Mouse (Mus musculus) embryonic facial prominence, embryonic 11.5 days (tissue): ENCODE results near the gene Ogfod3. TPM values are rescaled to one million over a fixed set of nuclear protein-coding genes. Genes with fewer than 3 reads are reported as not detected.
A peak's percentile ranks its signal among the peaks of the same experiment; 100 is the strongest.

Experiments used
- ATAC-seq: fragments of 200-750 bp; cut with Nextera tagmentation; replicated peaks from 2 replicates; pipeline ENCODE4 v1.8.0; 2017; ENCODE audit warnings: low read depth; ENCODE audit not compliant: insufficient number of reproducible peaks, low FRiP score, low TSS enrichment
- DNase-seq: peaks from one replicate; pipeline ENCODE4 v3.0.0-alpha.2; 2015; ENCODE audit warnings: low spot score
- H3K27ac ChIP-seq: fragments of 300-500 bp; sonication (generic); replicated peaks from 2 replicates; pipeline ENCODE4 v1.5.1; 2014; ENCODE audit warnings: mild to moderate bottlenecking, low read depth, low read length, control low read depth
- H3K27me3 ChIP-seq: fragments of 300-500 bp; sonication (generic); 2 replicates; pipeline ENCODE4 v1.6.1; 2014; ENCODE audit warnings: mild to moderate bottlenecking, low read length, moderate library complexity, mixed read lengths; ENCODE audit not compliant: control insufficient read depth, insufficient read depth
- H3K36me3 ChIP-seq: fragments of 300-500 bp; sonication (generic); replicated peaks from 2 replicates; pipeline ENCODE4 v1.6.1; 2014; ENCODE audit warnings: low read depth, mild to moderate bottlenecking, low read length, moderate library complexity, mixed read lengths; ENCODE audit not compliant: control insufficient read depth, insufficient read depth
- H3K4me1 ChIP-seq: fragments of 300-500 bp; sonication (generic); 2 replicates; pipeline ENCODE4 v1.6.1; 2014; ENCODE audit warnings: low read length, mixed read lengths; ENCODE audit not compliant: control insufficient read depth, insufficient read depth
- H3K4me2 ChIP-seq: fragments of 300-500 bp; sonication (generic); 2 replicates; pipeline ENCODE4 v1.6.1; 2014; ENCODE audit warnings: low read depth, mild to moderate bottlenecking, control low read depth, low read length, moderate library complexity
- H3K4me3 ChIP-seq: fragments of 300-500 bp; sonication (generic); 2 replicates; pipeline ENCODE4 v1.5.1; 2014; ENCODE audit warnings: low read depth, low read length, control low read depth
- H3K9ac ChIP-seq: fragments of 300-500 bp; sonication (generic); replicated peaks from 2 replicates; pipeline ENCODE4 v1.6.1; 2014; ENCODE audit warnings: mild to moderate bottlenecking, control low read depth, low read length
- H3K9me3 ChIP-seq: fragments of 300-500 bp; sonication (generic); replicated peaks from 2 replicates; pipeline ENCODE4 v1.6.1; 2016; ENCODE audit warnings: mild to moderate bottlenecking, low read length, inconsistent platforms, mixed read lengths; ENCODE audit not compliant: control insufficient read depth
- WGBS: fragments of 180-500 bp; shearing (Covaris S2); extraction: QIAGEN DNeasy Blood & Tissue Kit; methylation state at CpG from one replicate; pipeline ENCODE4 v1.1.7; 2014; 5-methylcytosine and 5-hydroxymethylcytosine counted together
- polyA plus RNA-seq: library from polyadenylated mRNA; unstranded; fragments of >200 nt; fragmentation: Nextera tagmentation; extraction: Ambion mirVana; gene quantifications from 2 replicates; pipeline ENCODE4 v1.2.1, GENCODE M21; 2014

Gene Ogfod3
- 16.0 and 19.0 TPM in 2 replicates for polyA plus RNA-seq

DNA sequence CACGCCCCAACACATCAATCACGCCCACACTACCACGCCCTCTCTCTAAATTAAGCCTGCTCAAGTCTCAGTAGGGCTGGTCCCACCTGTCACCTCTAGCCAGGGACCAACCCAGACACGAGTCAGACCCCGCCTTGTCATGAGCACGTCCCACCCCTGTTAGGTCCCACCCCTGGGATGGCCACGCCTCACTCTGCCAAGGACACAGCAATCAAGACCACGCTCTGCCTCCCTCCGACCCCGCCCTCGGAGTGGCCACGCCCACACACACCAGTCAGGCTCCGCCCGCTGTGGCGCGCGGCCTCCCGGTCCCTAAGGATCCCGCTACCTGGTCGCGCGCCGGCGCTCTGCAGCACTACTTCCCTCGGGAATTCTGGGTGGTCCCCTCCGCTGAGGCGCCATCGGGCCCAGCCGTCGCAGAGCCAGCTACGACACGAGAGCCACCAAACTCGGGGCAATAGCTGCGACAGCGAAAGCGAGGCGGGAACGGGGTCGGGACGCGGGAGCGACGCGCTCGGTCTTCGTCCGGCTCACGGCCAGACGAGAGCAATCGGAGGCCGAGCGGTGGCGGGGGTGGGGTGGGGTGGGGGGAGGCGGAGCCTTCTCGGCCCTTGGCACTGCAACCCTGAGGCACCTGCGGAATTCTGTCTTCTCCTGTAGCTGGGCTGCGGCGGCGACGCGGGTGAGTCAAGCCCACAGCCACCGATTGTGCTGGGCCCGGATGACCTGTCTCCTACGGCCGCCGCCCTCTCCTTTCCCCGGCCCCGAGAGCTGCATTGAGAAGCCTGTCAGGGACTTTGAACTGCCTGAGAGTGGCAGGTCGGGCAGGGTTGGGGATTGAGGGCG lies at the start of gene Ogfod3, which contains the start of gene Hexdc:
Ogfod3 (minus strand) TSS at position 551 of the 846 bp plus-strand sequence.
Hexdc (plus strand) TSS at position 273 of the 846 bp plus-strand sequence.
- peak; percentile 96 for DNase-seq
- Histone ChIP-seq H3K4me2 (peak within 1 kb of the TSS; percentile 64), H3K27ac (peak within 1 kb of the TSS; percentile 61), H3K36me3 (no peaks in the 10 kb centered on the region), H3K9me3 (no peaks in the 10 kb centered on the region), H3K27me3 (no peaks in the 10 kb centered on the region), H3K9ac (peak within 1 kb of the TSS; percentile 81), H3K4me3 (peak within 1 kb of the TSS; percentile 72), H3K4me1 (no peaks in the 10 kb centered on the region)
- ATAC-seq = peak; percentile 98
- under 1% methylated on average over 53 of the region's 70 CpGs for WGBS

DNA sequence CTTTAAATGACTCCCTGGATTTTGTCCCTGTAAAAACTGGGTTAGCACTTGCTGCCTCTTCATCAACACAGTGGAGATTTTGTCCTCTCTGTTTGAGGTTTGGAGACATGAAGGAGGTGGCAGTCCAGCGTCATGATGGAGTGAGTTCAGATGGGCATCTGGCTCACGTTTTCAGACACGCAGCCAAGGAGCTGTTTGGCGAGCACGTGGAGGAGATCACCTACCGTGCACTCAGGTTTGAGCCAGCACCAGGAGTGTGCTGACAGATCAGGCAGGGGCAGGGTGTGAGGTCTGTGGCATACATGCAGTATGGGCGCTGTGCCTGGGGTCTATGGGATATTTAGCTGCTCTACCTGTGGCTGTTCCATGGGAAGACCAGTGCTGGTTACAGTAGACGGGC lies 45.7 kb upstream of the Ogfod3 start:
- H3K4me1 ChIP-seq = no peaks in the 10 kb centered on the region
- no peak overlapping the region for H3K4me3 ChIP-seq
- no peak overlapping the region for H3K4me2 ChIP-seq
- no peak for DNase-seq
- no peaks in the 10 kb centered on the region for H3K9me3 ChIP-seq
- peaks cover 30% of the 10 kb centered on the region for H3K36me3 ChIP-seq
- H3K9ac ChIP-seq = no peak overlapping the region
- ATAC-seq = no peak
- H3K27ac ChIP-seq = no peak overlapping the region
- H3K27me3 ChIP-seq = no peaks in the 10 kb centered on the region
- WGBS = 86% methylated on average over 8 of the region's 8 CpGs

DNA sequence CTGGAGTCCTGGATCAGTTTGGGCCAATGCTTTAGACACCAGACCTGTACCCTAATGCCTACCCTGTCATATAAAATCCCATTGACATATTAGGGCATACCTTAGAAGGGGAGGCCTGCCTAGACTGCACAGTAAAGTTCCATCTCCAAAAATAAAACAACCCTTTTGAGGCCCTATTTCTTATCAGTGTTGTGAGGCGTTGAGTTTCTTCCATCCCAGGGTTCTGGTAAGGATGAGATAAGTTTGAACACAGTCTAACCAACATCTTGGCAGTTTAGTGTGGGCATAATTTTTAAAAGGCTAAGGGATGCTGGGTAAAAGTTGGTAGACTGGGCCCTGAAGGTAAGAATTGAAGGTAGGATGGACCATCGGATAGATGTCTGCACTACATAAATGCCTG lies 35.2 kb upstream of the Ogfod3 start:
- Histone ChIP-seq H3K27me3 (no peaks in the 10 kb centered on the region), H3K4me2 (no peak overlapping the region), H3K27ac (no peak overlapping the region), H3K9ac (no peak overlapping the region), H3K9me3 (no peaks in the 10 kb centered on the region), H3K36me3 (peaks cover 6% of the 10 kb centered on the region), H3K4me3 (no peak overlapping the region), H3K4me1 (no peaks in the 10 kb centered on the region)
- WGBS = 94% methylated on average over 2 of the region's 2 CpGs
- ATAC-seq (no peak), DNase-seq (no peak)

DNA sequence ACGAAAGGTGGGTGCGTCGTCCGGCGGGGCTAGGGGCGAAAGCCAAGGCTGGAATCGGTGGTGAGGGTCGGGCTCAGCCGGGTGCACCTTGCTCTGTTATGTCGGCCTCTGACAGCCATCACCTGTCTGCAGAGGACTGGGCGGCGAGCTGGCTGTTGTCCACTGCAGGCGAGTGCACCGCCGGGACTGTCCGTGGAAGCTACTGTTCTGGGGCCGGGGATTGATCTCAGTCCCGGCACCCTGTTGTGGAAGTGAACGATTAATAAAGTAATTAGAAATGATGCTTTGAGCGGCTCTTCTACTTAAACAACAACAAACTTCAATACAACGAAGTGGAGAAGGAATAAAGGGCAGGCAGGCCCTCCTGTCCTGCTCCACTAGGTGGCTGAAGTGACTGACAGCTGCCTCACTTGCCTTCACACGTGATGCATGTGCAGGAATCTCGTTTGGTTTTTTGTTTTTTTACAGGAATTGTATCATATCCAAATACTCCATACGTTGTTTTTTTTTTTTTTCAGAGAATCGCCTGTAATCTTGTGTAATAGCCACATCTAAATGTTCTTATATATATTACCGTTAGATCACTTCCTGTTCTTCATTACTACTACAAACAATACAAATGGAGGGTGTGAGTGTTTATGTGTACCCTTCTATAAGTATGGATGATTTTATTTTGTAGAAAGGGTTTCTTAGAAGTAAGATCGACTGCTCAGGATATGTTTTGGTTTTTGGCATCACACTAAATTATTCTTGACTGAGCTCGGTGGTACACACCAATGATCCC lies 33.0 kb upstream of the Ogfod3 start:
- H3K4me3 ChIP-seq = peak overlapping the region; percentile 62
- no peaks in the 10 kb centered on the region for H3K4me1 ChIP-seq
- peak overlapping the region; percentile 80 for H3K9ac ChIP-seq
- no peaks in the 10 kb centered on the region for H3K9me3 ChIP-seq
- DNase-seq (peak; percentile 63), ATAC-seq (peak; percentile 68)
- WGBS = 6% methylated on average over 28 of the region's 28 CpGs
- H3K27me3 ChIP-seq = no peaks in the 10 kb centered on the region
- H3K27ac ChIP-seq = peak overlapping the region; percentile 75
- H3K4me2 ChIP-seq = peak overlapping the region; percentile 53
- no peaks in the 10 kb centered on the region; the same call in 1 of the 2 replicates for H3K36me3 ChIP-seq

DNA sequence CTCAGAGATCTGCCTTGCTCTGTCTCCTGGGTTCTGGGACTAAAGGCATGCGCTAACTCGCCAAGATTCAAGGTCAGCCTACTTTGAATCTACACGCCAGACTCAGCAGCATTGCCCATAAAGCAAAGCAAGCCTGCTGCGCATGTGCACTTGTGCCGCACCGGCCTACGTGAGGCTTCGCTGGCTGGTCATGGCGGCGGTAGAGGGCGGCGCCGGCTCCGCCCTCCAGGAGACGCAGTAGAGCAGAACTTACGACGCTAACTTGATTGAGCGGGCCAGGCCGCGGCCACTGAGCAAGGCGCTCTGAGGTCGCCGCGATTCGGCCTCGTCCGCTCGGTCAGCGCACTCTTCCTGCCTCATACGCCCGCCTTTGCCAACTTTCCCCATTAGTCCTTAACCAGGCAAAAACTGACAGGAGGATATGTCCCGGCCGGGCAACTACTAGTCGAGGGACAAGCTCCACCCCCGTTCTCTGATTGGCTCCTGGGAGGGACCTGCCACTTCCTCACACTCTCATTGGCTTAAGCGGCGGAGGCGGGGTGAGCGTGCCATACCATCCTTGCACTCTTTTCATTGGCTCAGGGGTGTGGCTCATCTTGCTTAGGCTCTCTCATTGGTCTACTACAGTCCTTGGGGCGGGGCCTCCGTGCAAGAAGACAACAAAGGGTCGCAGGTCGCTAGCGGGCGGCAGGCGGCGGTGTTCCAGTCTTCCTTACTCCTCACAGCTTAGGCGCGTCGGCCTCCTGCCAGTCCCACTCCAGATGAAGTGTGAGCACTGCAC lies 32.2 kb upstream of the Ogfod3 start, which contains the start of gene Narf:
Narf (plus strand) TSS at position 690 of the 781 bp plus-strand sequence.
- Histone ChIP-seq H3K9ac (peak within 1 kb of the TSS; percentile 86), H3K4me1 (no peaks in the 10 kb centered on the region), H3K4me3 (peak within 1 kb of the TSS; percentile 62), H3K27me3 (no peaks in the 10 kb centered on the region), H3K36me3 (no peaks in the 10 kb centered on the region; the same call in 1 of the 2 replicates), H3K4me2 (peak within 1 kb of the TSS; percentile 53), H3K9me3 (no peaks in the 10 kb centered on the region), H3K27ac (peak within 1 kb of the TSS; percentile 97)
- peak; percentile 99 for DNase-seq
- WGBS = under 1% methylated on average over 50 of the region's 50 CpGs
- ATAC-seq = peak; percentile 99

DNA sequence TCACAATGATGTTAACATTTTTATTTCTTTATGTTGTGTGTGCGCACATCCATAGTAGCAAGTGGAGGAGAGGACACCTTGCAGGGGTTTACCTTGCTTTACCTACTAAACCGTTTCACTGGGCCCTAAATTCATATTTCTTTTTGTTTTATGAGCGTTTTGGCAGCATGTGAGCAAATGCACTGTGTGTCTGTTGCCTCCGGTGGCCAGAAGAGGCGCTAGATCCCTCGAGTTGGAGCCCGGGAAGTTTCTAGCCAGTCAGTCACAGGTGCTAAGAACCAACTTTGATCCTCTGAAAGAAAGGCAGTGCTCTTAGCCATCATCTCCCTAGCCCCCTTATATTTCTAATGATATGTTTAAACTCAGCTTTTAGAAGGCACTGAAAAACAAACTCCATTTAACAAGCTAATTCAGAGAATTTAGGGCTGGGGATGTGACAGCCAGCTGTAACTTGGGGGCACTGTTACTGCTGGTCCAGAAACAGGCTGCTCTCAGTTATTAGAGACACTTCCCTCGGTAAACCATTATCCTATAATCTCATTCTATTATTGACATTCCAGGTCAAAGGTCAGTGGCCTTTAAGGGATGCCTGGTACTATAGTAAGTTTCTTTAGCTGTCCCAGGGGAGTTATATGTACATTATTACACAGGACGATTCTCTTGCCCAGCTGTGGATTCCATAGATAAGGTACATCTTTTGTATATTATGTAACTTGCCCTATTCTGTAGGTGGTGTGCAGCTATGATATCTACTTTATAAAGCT lies 31.1 kb upstream of the Ogfod3 start:
- H3K9me3 ChIP-seq = no peaks in the 10 kb centered on the region
- H3K9ac ChIP-seq = no peak overlapping the region; the same call in 1 of the 2 replicates
- ATAC-seq (no peak), DNase-seq (peak; percentile 45)
- H3K27ac ChIP-seq = no peak overlapping the region
- H3K4me3 ChIP-seq = no peak overlapping the region
- WGBS = 17% methylated on average over 9 of the region's 9 CpGs
- no peaks in the 10 kb centered on the region for H3K36me3 ChIP-seq
- H3K4me2 ChIP-seq = no peak overlapping the region; the same call in 1 of the 2 replicates
- H3K27me3 ChIP-seq = no peaks in the 10 kb centered on the region
- H3K4me1 ChIP-seq = no peaks in the 10 kb centered on the region

DNA sequence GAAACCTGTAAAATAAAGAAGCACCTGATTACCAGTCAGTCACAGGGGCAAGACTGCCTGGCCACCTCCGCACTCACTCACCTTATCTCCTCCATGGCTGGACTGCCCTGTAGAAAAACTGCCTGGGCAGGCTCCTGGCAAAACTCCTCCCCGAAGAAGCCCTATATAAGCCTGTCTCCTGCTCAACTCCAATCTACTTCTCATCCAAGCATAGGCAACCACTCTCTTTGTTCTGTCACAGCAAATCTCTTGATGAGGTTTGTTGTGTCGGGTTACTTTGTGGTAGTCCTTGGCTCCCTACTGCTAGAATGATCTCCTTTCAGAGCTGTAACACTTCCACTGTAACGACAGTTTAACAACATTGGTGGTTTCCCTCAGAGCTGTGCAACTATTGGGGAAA lies 28.2 kb upstream of the Ogfod3 start:
- no peaks in the 10 kb centered on the region for H3K27me3 ChIP-seq
- no peaks in the 10 kb centered on the region for H3K36me3 ChIP-seq
- DNase-seq (no peak), ATAC-seq (no peak)
- no peak overlapping the region for H3K27ac ChIP-seq
- H3K4me1 ChIP-seq = no peaks in the 10 kb centered on the region; the same call in 1 of the 2 replicates
- 43% methylated on average over 4 of the region's 4 CpGs for WGBS
- H3K9ac ChIP-seq = no peak overlapping the region
- no peak overlapping the region for H3K4me3 ChIP-seq
- no peaks in the 10 kb centered on the region for H3K9me3 ChIP-seq
- H3K4me2 ChIP-seq = no peak overlapping the region
